Mouse (Mus musculus): ENCODE data around the gene Lrrc4. TPM values are rescaled to one million over a fixed set of nuclear protein-coding genes. Genes with fewer than 3 reads are reported as not detected.

The Lrrc4 gene
- total and polyA plus RNA-seq, 2 experiments, result 0.10 TPM; not detected in 1

DNA sequence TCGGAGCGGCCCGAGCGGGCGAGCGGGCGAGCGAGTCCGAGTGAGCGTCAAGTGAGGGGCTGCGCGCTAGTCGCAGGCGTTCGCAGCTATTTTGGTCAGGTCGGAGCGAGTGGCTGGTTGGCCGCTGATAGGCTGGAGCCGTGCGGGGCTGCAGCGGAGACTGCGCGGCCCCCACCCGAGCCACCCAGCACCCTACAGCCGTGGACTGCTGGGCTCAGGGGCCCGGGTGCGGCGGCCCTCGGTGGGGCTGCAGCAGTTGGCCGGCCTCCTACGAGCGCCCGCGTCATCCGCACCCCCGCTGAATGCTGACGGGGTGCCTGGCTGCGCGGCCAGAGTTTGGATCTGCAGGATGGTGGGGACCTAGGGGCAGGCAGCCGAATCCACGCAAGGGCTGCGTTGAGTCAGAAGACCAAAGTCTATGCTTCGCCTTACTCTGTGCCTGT lies 1.9 kb upstream of the Lrrc4 start:
- Histone ChIP-seq H3K4me1 (ENCODE audit: control insufficient read depth, insufficient read depth, low read length) (no peaks in the 10 kb centered on the region), H3K36me3 (ENCODE audit: control insufficient read depth, insufficient read depth, low read length) (no peaks in the 10 kb centered on the region), H3K27me3 (ENCODE audit: control insufficient read depth, insufficient read depth, low read length) (no peaks in the 10 kb centered on the region), H3K79me2 (ENCODE audit: control insufficient read depth, insufficient read depth, low read length) (peaks cover 6% of the 10 kb centered on the region), H3K9ac (ENCODE audit: low read depth, low read length) (no peak overlapping the region), H3K4me3 (ENCODE audit: insufficient read depth, low read depth, low read length) (peak overlapping the region; percentile 13; the same call in 1 of the 2 replicates), H3K27ac (replicated peaks; ENCODE audit: insufficient read depth, low read depth, low read length) (no peak overlapping the region)
- WGBS, result 65% methylated on average over 40 of the region's 43 CpGs
- no peak for TF ChIP-seq POLR2A (IDR thresholded peaks at IDR 0.05; ENCODE audit: extremely low read depth, insufficient read depth, low read length)
- TF ChIP-seq CTCF (IDR thresholded peaks at IDR 0.05; ENCODE audit: low read depth, low read length), result no peak
- no peak for DNase-seq (ENCODE audit: extremely low read depth, low read depth, low spot score)

- Histone ChIP-seq H3K4me3 (ENCODE audit: insufficient read depth, low read depth, low read length) (peak overlapping the region; percentile 54; the same call in 1 of the 2 replicates), H3K36me3 (ENCODE audit: control insufficient read depth, insufficient read depth, low read length) (no peaks in the 10 kb centered on the region), H3K79me2 (ENCODE audit: control insufficient read depth, insufficient read depth, low read length) (peaks cover 6% of the 10 kb centered on the region), H3K4me1 (ENCODE audit: control insufficient read depth, insufficient read depth, low read length) (no peaks in the 10 kb centered on the region), H3K27ac (replicated peaks; ENCODE audit: insufficient read depth, low read depth, low read length) (no peak overlapping the region), H3K27me3 (ENCODE audit: control insufficient read depth, insufficient read depth, low read length) (no peaks in the 10 kb centered on the region), H3K9ac (ENCODE audit: low read depth, low read length) (peak overlapping the region; percentile 15)
- TF ChIP-seq POLR2A (IDR thresholded peaks at IDR 0.05; ENCODE audit: extremely low read depth, insufficient read depth, low read length) (no peak), CTCF (IDR thresholded peaks at IDR 0.05; ENCODE audit: low read depth, low read length) (no peak)
- no peak for DNase-seq (ENCODE audit: extremely low read depth, low read depth, low spot score)
- WGBS, result 28% methylated on average over 53 of the region's 58 CpGs
Measured at GRCm38 (mm10) chr6:28832751-28833291, 1.3 kb upstream of the Lrrc4 start.

GRCm38 (mm10) chr6:28831854-28832750 lies 555 bp upstream of the Lrrc4 start:
- no peaks in the 10 kb centered on the region for H3K4me1 ChIP-seq (ENCODE audit: control insufficient read depth, insufficient read depth, low read length)
- H3K79me2 ChIP-seq (ENCODE audit: control insufficient read depth, insufficient read depth, low read length), result peaks cover 6% of the 10 kb centered on the region
- DNase-seq (ENCODE audit: extremely low read depth, low read depth, low spot score), result no peak
- WGBS, result 21% methylated on average over 77 of the region's 82 CpGs
- H3K9ac ChIP-seq (ENCODE audit: low read depth, low read length), result peak overlapping the region; percentile 49
- H3K36me3 ChIP-seq (ENCODE audit: control insufficient read depth, insufficient read depth, low read length), result no peaks in the 10 kb centered on the region
- H3K27ac ChIP-seq (replicated peaks; ENCODE audit: insufficient read depth, low read depth, low read length), result no peak overlapping the region
- H3K27me3 ChIP-seq (ENCODE audit: control insufficient read depth, insufficient read depth, low read length), result no peaks in the 10 kb centered on the region
- H3K4me3 ChIP-seq (ENCODE audit: insufficient read depth, low read depth, low read length), result peak overlapping the region; percentile 54; the same call in 1 of the 2 replicates
- TF ChIP-seq CTCF (IDR thresholded peaks at IDR 0.05; ENCODE audit: low read depth, low read length) (no peak), POLR2A (IDR thresholded peaks at IDR 0.05; ENCODE audit: extremely low read depth, insufficient read depth, low read length) (no peak)

DNA sequence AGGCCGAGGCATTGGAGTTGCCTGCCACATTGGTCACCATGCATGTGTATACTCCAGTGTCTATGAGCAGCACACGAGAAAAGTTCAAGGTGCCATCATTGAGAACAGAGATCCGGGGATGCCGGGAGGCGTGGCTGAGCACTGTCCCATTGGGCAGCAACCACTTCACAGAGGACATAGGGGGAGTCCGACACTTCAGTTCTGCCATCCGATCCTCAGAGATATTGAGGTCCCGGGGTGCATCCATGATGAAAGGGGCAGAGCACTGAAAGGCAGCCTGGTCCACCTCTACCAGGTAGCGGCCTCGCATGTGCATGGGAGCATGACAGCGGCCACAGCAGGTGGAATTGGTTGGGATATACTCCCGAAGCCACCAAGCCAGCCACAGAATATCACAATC lies 1.2 kb downstream of the Lrrc4 start:
- Histone ChIP-seq H3K9ac (ENCODE audit: low read depth, low read length) (no peak overlapping the region), H3K27me3 (ENCODE audit: control insufficient read depth, insufficient read depth, low read length) (no peaks in the 10 kb centered on the region), H3K4me3 (ENCODE audit: insufficient read depth, low read depth, low read length) (no peak overlapping the region), H3K27ac (replicated peaks; ENCODE audit: insufficient read depth, low read depth, low read length) (no peak overlapping the region), H3K79me2 (ENCODE audit: control insufficient read depth, insufficient read depth, low read length) (peaks cover 6% of the 10 kb centered on the region), H3K36me3 (ENCODE audit: control insufficient read depth, insufficient read depth, low read length) (no peaks in the 10 kb centered on the region), H3K4me1 (ENCODE audit: control insufficient read depth, insufficient read depth, low read length) (no peaks in the 10 kb centered on the region)
- TF ChIP-seq POLR2A (IDR thresholded peaks at IDR 0.05; ENCODE audit: extremely low read depth, insufficient read depth, low read length) (no peak), CTCF (IDR thresholded peaks at IDR 0.05; ENCODE audit: low read depth, low read length) (no peak)
- DNase-seq (ENCODE audit: extremely low read depth, low read depth, low spot score), result no peak
- 96% methylated on average over 12 of the region's 12 CpGs for WGBS

DNA sequence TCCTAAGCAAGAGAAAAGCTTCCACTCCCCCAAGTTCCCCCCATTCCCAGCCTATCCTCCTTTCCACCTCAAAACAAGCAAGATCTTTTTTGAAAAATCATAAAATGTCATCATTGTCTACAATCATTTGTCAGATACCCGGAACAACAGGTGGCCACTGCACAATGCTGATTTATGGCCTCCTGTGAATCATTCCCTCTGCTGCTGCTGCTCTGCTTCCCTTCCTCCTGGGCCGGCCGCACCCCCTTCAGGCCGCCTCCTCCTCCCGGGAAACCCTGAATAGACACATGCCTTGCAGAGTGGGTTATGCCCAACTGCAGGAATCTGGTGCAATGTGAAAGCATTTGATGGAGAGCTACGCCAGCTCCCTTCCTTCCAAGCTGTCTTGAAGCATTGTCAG lies 3.0 kb downstream of the Lrrc4 start:
- H3K27ac ChIP-seq (replicated peaks; ENCODE audit: insufficient read depth, low read depth, low read length), result no peak overlapping the region
- TF ChIP-seq CTCF (IDR thresholded peaks at IDR 0.05; ENCODE audit: low read depth, low read length) (no peak), POLR2A (IDR thresholded peaks at IDR 0.05; ENCODE audit: extremely low read depth, insufficient read depth, low read length) (no peak)
- no peak overlapping the region for H3K4me3 ChIP-seq (ENCODE audit: insufficient read depth, low read depth, low read length)
- H3K4me1 ChIP-seq (ENCODE audit: control insufficient read depth, insufficient read depth, low read length), result no peaks in the 10 kb centered on the region
- peaks cover 6% of the 10 kb centered on the region for H3K79me2 ChIP-seq (ENCODE audit: control insufficient read depth, insufficient read depth, low read length)
- no peaks in the 10 kb centered on the region for H3K27me3 ChIP-seq (ENCODE audit: control insufficient read depth, insufficient read depth, low read length)
- H3K36me3 ChIP-seq (ENCODE audit: control insufficient read depth, insufficient read depth, low read length), result no peaks in the 10 kb centered on the region
- H3K9ac ChIP-seq (ENCODE audit: low read depth, low read length), result no peak overlapping the region
- no peak for DNase-seq (ENCODE audit: extremely low read depth, low read depth, low spot score)
- WGBS, result 87% methylated on average over 6 of the region's 6 CpGs

All from liver, adult 2 months (tissue).